Mouse (Mus musculus): ENCODE measurements around the gene Akt1s1. TPM values are rescaled to one million over a fixed set of nuclear protein-coding genes. Genes with fewer than 3 reads are reported as not detected.
A peak's percentile ranks its signal among the peaks of the same experiment; 100 is the strongest.

The Akt1s1 gene
- polyA plus RNA-seq, 1 experiment from 2014 or later: 69.0 TPM

- DNase-seq (ENCODE audit: low spot score) (peak; percentile 99), ATAC-seq (ENCODE audit: low read depth) (peak; percentile 76)
- Histone ChIP-seq H3K4me3 (ENCODE audit: low read depth, low read length) (peak within 1 kb of the TSS; percentile 77), H3K27me3 (replicated peaks; ENCODE audit: control insufficient read depth, insufficient read depth, low read length) (no peaks in the 10 kb centered on the region), H3K9ac (ENCODE audit: low read depth, low read length) (peak within 1 kb of the TSS; percentile 92), H3K36me3 (ENCODE audit: control insufficient read depth, insufficient read depth, low read length) (peaks cover 28% of the 10 kb centered on the region), H3K4me2 (ENCODE audit: low read depth, low read length) (peak within 1 kb of the TSS; percentile 95), H3K4me1 (ENCODE audit: control insufficient read depth, insufficient read depth, low read length) (peaks cover 34% of the 10 kb centered on the region), H3K9me3 (ENCODE audit: control insufficient read depth, low read length) (no peaks in the 10 kb centered on the region), H3K27ac (replicated peaks; ENCODE audit: low read depth, low read length) (peak within 1 kb of the TSS; percentile 99)
- WGBS: 0% methylated on average over 50 of the region's 56 CpGs
These were observed 43.6 kb downstream of the Akt1s1 start, which contains the start of gene Med25 for GRCm38 (mm10) chr7:44892276-44892921. Gene Med25, minus strand, starts transcription at chr7:44892712.

- Histone ChIP-seq H3K27ac (replicated peaks; ENCODE audit: low read depth, low read length) (peak overlapping the region; percentile 99), H3K36me3 (ENCODE audit: control insufficient read depth, insufficient read depth, low read length) (peaks cover 26% of the 10 kb centered on the region), H3K9me3 (ENCODE audit: control insufficient read depth, low read length) (no peaks in the 10 kb centered on the region), H3K4me3 (ENCODE audit: low read depth, low read length) (peak overlapping the region; percentile 77), H3K27me3 (replicated peaks; ENCODE audit: control insufficient read depth, insufficient read depth, low read length) (no peaks in the 10 kb centered on the region), H3K4me1 (ENCODE audit: control insufficient read depth, insufficient read depth, low read length) (peaks cover 35% of the 10 kb centered on the region), H3K4me2 (ENCODE audit: low read depth, low read length) (peak overlapping the region; percentile 95), H3K9ac (ENCODE audit: low read depth, low read length) (peak overlapping the region; percentile 53)
- no peak for ATAC-seq (ENCODE audit: low read depth)
- DNase-seq (ENCODE audit: low spot score): peak; percentile 67
- WGBS: 18% methylated on average over 8 of the region's 8 CpGs
These were observed 44.4 kb downstream of the Akt1s1 start for GRCm38 (mm10) chr7:44893197-44893596.

- H3K9me3 ChIP-seq (ENCODE audit: control insufficient read depth, low read length): no peaks in the 10 kb centered on the region
- DNase-seq (ENCODE audit: low spot score): no peak
- no peak for ATAC-seq (ENCODE audit: low read depth)
- H3K9ac ChIP-seq (ENCODE audit: low read depth, low read length): no peak overlapping the region
- H3K4me2 ChIP-seq (ENCODE audit: low read depth, low read length): no peak overlapping the region
- H3K4me1 ChIP-seq (ENCODE audit: control insufficient read depth, insufficient read depth, low read length): peaks cover 35% of the 10 kb centered on the region
- H3K27ac ChIP-seq (replicated peaks; ENCODE audit: low read depth, low read length): peak overlapping the region; percentile 99
- no peak overlapping the region for H3K4me3 ChIP-seq (ENCODE audit: low read depth, low read length)
- H3K36me3 ChIP-seq (ENCODE audit: control insufficient read depth, insufficient read depth, low read length): peaks cover 19% of the 10 kb centered on the region
- WGBS: 86% methylated on average over 3 of the region's 3 CpGs
- H3K27me3 ChIP-seq (replicated peaks; ENCODE audit: control insufficient read depth, insufficient read depth, low read length): no peaks in the 10 kb centered on the region
These were observed 45.4 kb downstream of the Akt1s1 start for GRCm38 (mm10) chr7:44894175-44894574.

- WGBS: 62% methylated on average over 7 of the region's 7 CpGs
- H3K36me3 ChIP-seq (ENCODE audit: control insufficient read depth, insufficient read depth, low read length): peaks cover 21% of the 10 kb centered on the region
- H3K9me3 ChIP-seq (ENCODE audit: control insufficient read depth, low read length): no peaks in the 10 kb centered on the region
- no peak for DNase-seq (ENCODE audit: low spot score)
- no peak for ATAC-seq (ENCODE audit: low read depth)
- H3K27ac ChIP-seq (replicated peaks; ENCODE audit: low read depth, low read length): peak overlapping the region; percentile 99
- H3K9ac ChIP-seq (ENCODE audit: low read depth, low read length): no peak overlapping the region
- peak overlapping the region; percentile 62 for H3K4me3 ChIP-seq (ENCODE audit: low read depth, low read length)
- H3K27me3 ChIP-seq (replicated peaks; ENCODE audit: control insufficient read depth, insufficient read depth, low read length): no peaks in the 10 kb centered on the region
- peaks cover 35% of the 10 kb centered on the region for H3K4me1 ChIP-seq (ENCODE audit: control insufficient read depth, insufficient read depth, low read length)
- peak overlapping the region; percentile 77 for H3K4me2 ChIP-seq (ENCODE audit: low read depth, low read length)
These were observed 46.4 kb downstream of the Akt1s1 start for GRCm38 (mm10) chr7:44895206-44895592.

- H3K9ac ChIP-seq (ENCODE audit: low read depth, low read length): peak within 1 kb of the TSS; percentile 69
- no peaks in the 10 kb centered on the region for H3K9me3 ChIP-seq (ENCODE audit: control insufficient read depth, low read length)
- peaks cover 30% of the 10 kb centered on the region for H3K4me1 ChIP-seq (ENCODE audit: control insufficient read depth, insufficient read depth, low read length)
- H3K4me3 ChIP-seq (ENCODE audit: low read depth, low read length): peak within 1 kb of the TSS; percentile 62
- peak within 1 kb of the TSS; percentile 99 for H3K27ac ChIP-seq (replicated peaks; ENCODE audit: low read depth, low read length)
- H3K36me3 ChIP-seq (ENCODE audit: control insufficient read depth, insufficient read depth, low read length): peaks cover 21% of the 10 kb centered on the region
- H3K27me3 ChIP-seq (replicated peaks; ENCODE audit: control insufficient read depth, insufficient read depth, low read length): no peaks in the 10 kb centered on the region
- peak; percentile 96 for DNase-seq (ENCODE audit: low spot score)
- peak within 1 kb of the TSS; percentile 77 for H3K4me2 ChIP-seq (ENCODE audit: low read depth, low read length)
- ATAC-seq (ENCODE audit: low read depth): peak; percentile 70
- WGBS: 1% methylated on average over 29 of the region's 34 CpGs
These were observed 47.0 kb downstream of the Akt1s1 start, which contains the start of gene Fuz for GRCm38 (mm10) chr7:44895593-44896434. Gene Fuz, plus strand, starts transcription at chr7:44896079.

GRCm38 (mm10) chr7:44896499-44896898 is 47.7 kb downstream of the Akt1s1 start:
- Histone ChIP-seq H3K36me3 (ENCODE audit: control insufficient read depth, insufficient read depth, low read length) (peaks cover 26% of the 10 kb centered on the region), H3K4me1 (ENCODE audit: control insufficient read depth, insufficient read depth, low read length) (peaks cover 26% of the 10 kb centered on the region), H3K4me3 (ENCODE audit: low read depth, low read length) (peak overlapping the region; percentile 62), H3K9me3 (ENCODE audit: control insufficient read depth, low read length) (no peaks in the 10 kb centered on the region), H3K4me2 (ENCODE audit: low read depth, low read length) (peak overlapping the region; percentile 77), H3K27me3 (replicated peaks; ENCODE audit: control insufficient read depth, insufficient read depth, low read length) (no peaks in the 10 kb centered on the region), H3K27ac (replicated peaks; ENCODE audit: low read depth, low read length) (peak overlapping the region; percentile 99), H3K9ac (ENCODE audit: low read depth, low read length) (peak overlapping the region; percentile 69)
- 26% methylated on average over 9 of the region's 10 CpGs for WGBS
- no peak for ATAC-seq (ENCODE audit: low read depth)
- DNase-seq (ENCODE audit: low spot score): no peak

GRCm38 (mm10) chr7:44898607-44899006 is 49.8 kb downstream of the Akt1s1 start:
- WGBS: 27% methylated on average over 18 of the region's 19 CpGs
- no peak for DNase-seq (ENCODE audit: low spot score)
- H3K4me3 ChIP-seq (ENCODE audit: low read depth, low read length): no peak overlapping the region
- no peaks in the 10 kb centered on the region for H3K27me3 ChIP-seq (replicated peaks; ENCODE audit: control insufficient read depth, insufficient read depth, low read length)
- ATAC-seq (ENCODE audit: low read depth): no peak
- H3K9ac ChIP-seq (ENCODE audit: low read depth, low read length): no peak overlapping the region
- peaks cover 45% of the 10 kb centered on the region for H3K36me3 ChIP-seq (ENCODE audit: control insufficient read depth, insufficient read depth, low read length)
- H3K27ac ChIP-seq (replicated peaks; ENCODE audit: low read depth, low read length): no peak overlapping the region; the same call in 1 of the 2 replicates
- H3K4me2 ChIP-seq (ENCODE audit: low read depth, low read length): no peak overlapping the region
- peaks cover 20% of the 10 kb centered on the region for H3K4me1 ChIP-seq (ENCODE audit: control insufficient read depth, insufficient read depth, low read length)
- H3K9me3 ChIP-seq (ENCODE audit: control insufficient read depth, low read length): no peaks in the 10 kb centered on the region

GRCm38 (mm10) chr7:44900632-44901031 is 51.8 kb downstream of the Akt1s1 start:
- no peak for ATAC-seq (ENCODE audit: low read depth)

More at GRCm38 (mm10) chr7:44900632-44901031, 51.8 kb downstream of the Akt1s1 start:
- 89% methylated on average over 11 of the region's 11 CpGs for WGBS
- Histone ChIP-seq H3K36me3 (ENCODE audit: control insufficient read depth, insufficient read depth, low read length) (peaks cover 65% of the 10 kb centered on the region), H3K9ac (ENCODE audit: low read depth, low read length) (no peak overlapping the region), H3K27ac (replicated peaks; ENCODE audit: low read depth, low read length) (no peak overlapping the region), H3K9me3 (ENCODE audit: control insufficient read depth, low read length) (no peaks in the 10 kb centered on the region), H3K27me3 (replicated peaks; ENCODE audit: control insufficient read depth, insufficient read depth, low read length) (no peaks in the 10 kb centered on the region), H3K4me2 (ENCODE audit: low read depth, low read length) (no peak overlapping the region), H3K4me1 (ENCODE audit: control insufficient read depth, insufficient read depth, low read length) (peaks cover 14% of the 10 kb centered on the region), H3K4me3 (ENCODE audit: low read depth, low read length) (no peak overlapping the region)
- no peak for DNase-seq (ENCODE audit: low spot score)
